Mouse (Mus musculus) ES-E14 (cell line): ENCODE data around the gene Lpar3. TPM values are rescaled to one million over a fixed set of nuclear protein-coding genes. Genes with fewer than 3 reads are reported as not detected.

Experiments used
- DNase-seq: peaks from one replicate; pipeline ENCODE4 v3.0.0-alpha.2; 2013; ENCODE audit warnings: low read depth, low spot score
- H3K27ac ChIP-seq: 2 replicates; pipeline ENCODE4 v1.5.1; 2012; ENCODE audit warnings: low read depth, mild to moderate bottlenecking, low read length, moderate library complexity, mixed read lengths; ENCODE audit not compliant: poor library complexity, insufficient read depth, severe bottlenecking
- H3K36me3 ChIP-seq: 2 replicates; pipeline ENCODE4 v1.6.1; 2012; ENCODE audit warnings: mild to moderate bottlenecking, low read length, moderate library complexity, mixed read lengths; ENCODE audit not compliant: control insufficient read depth, poor library complexity, insufficient read depth, severe bottlenecking
- H3K4me1 ChIP-seq, 2 experiments: fragments of 150-350 bp in 1 of 2; sonication (generic) in 1 of 2; 2 replicates each; pipeline ENCODE4 v1.6.1; 2012; ENCODE audit warnings: low read length in 2 of 2, mild to moderate bottlenecking in 1 of 2, mixed read lengths in 1 of 2; ENCODE audit not compliant: control insufficient read depth in 2 of 2, insufficient read depth in 2 of 2, poor library complexity in 1 of 2
- H3K4me3 ChIP-seq, 2 experiments: fragments of 150-350 bp in 1 of 2; sonication (generic) in 1 of 2; 2 replicates each; pipeline ENCODE4 v1.5.1; 2012; ENCODE audit warnings: low read length in 2 of 2, low read depth in 1 of 2, mild to moderate bottlenecking in 1 of 2, mixed read lengths in 1 of 2; ENCODE audit not compliant: insufficient read depth in 1 of 2, poor library complexity in 1 of 2, severe bottlenecking in 1 of 2
- H3K9ac ChIP-seq: 2 replicates; pipeline ENCODE4 v1.6.1; 2012; ENCODE audit warnings: low read depth, mild to moderate bottlenecking, low read length, mixed read lengths; ENCODE audit not compliant: poor library complexity, insufficient read depth, severe bottlenecking
- H3K9me3 ChIP-seq: fragments of 150-350 bp; sonication (generic); 2 replicates; pipeline ENCODE4 v1.6.1; 2012; ENCODE audit warnings: low read depth, mild to moderate bottlenecking, low read length; ENCODE audit not compliant: control insufficient read depth, insufficient read depth
- CHD2 ChIP-seq: IDR thresholded peaks from 2 replicates; pipeline ENCODE4 v1.6.1; 2014; ENCODE audit warnings: mild to moderate bottlenecking, low read depth, low read length, inconsistent platforms
- HCFC1 ChIP-seq: IDR thresholded peaks from 2 replicates; pipeline ENCODE4 v1.6.1; 2012; ENCODE audit warnings: low read length, inconsistent platforms, borderline replicate concordance; ENCODE audit not compliant: insufficient read depth
- MAFK ChIP-seq: IDR thresholded peaks from 2 replicates; pipeline ENCODE4 v1.6.1; 2014; ENCODE audit warnings: mild to moderate bottlenecking, low read depth, low read length, inconsistent platforms; ENCODE audit not compliant: insufficient read depth
- ZC3H11A ChIP-seq: IDR thresholded peaks from 2 replicates; pipeline ENCODE4 v1.6.1; 2012; ENCODE audit warnings: low read depth, mild to moderate bottlenecking, inconsistent platforms, low read length, borderline replicate concordance
- ZNF384 ChIP-seq: IDR thresholded peaks from 2 replicates; pipeline ENCODE4 v1.6.1; 2012; ENCODE audit warnings: low read depth, low read length, inconsistent platforms
- in situ Hi-C, 2 experiments: fragments of 600-800 bp; cut with MboI; formaldehyde crosslinking; loops; one replicate each; pipeline ENCODE4 v1.15.1; 2025; ENCODE audit warnings: low sequenced_read_pairs in 2 of 2, inconsistent platforms in 1 of 2; ENCODE audit not compliant: unreplicated experiment in 2 of 2
- total RNA-seq: library from RNA; depleted of rRNA; stranded (reverse); fragments of 300-350 nt; gene quantifications from 2 replicates; pipeline ENCODE4 v1.2.3, GENCODE M21; 2012

Gene Lpar3
- total RNA-seq, 1 experiment: 0.89 TPM

DNA sequence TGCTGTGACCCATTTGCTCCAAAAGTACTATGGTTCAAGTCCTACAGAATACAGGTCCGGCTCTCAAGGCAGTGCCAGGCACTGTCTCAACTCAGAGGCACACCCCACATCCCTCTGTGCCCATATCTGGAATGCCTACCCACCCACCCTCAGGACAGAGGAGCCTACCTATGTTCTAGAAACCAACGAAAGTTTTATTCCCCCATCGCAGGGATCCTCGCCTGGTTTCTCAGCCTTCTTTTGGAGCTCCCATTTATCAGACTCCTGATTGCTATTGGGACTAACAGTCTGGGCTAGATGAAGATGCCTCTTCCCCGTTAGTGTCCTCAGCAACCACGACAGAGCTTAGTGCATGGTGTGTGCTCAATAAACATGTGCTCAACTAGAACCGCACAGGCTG is 96.6 kb downstream of the Lpar3 start:
- in situ Hi-C loops: no loop called here
- Histone ChIP-seq H3K4me1 (no peaks in the 10 kb centered on the region), H3K36me3 (no peaks in the 10 kb centered on the region), H3K4me3 (no peak overlapping the region), H3K27ac (no peak overlapping the region), H3K9me3 (no peaks in the 10 kb centered on the region), H3K9ac (no peak overlapping the region)
- DNase-seq: no peak
- TF ChIP-seq CHD2 (no peak), MAFK (no peak), ZC3H11A (no peak), HCFC1 (no peak), ZNF384 (no peak)

DNA sequence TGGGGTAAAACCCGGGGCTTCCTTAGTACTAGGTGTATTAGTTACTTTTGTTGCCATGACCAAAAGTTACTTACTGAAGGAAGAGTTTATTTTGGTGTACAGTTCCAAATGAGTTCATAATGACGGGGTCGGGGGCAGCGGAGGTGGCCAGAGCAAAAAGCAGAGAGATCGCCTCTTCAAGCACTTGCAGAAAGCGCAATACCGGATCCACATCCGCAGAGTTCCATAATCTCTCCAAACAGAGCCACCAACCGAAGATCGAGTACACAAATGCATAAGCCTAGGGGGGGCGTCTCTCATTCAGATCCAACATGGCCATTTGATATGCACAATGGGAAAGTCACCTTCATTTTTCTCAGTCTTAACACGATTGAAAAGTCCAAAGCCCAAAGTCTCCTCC is 97.1 kb downstream of the Lpar3 start:
- in situ Hi-C loops: no loop called here
- no peak overlapping the region for H3K27ac ChIP-seq
- no peak for TF ChIP-seq CHD2
- no peak for TF ChIP-seq MAFK
- no peak for TF ChIP-seq HCFC1
- TF ChIP-seq ZNF384: no peak
- TF ChIP-seq ZC3H11A: no peak
- no peaks in the 10 kb centered on the region for H3K9me3 ChIP-seq
- no peak overlapping the region for H3K9ac ChIP-seq
- no peaks in the 10 kb centered on the region for H3K4me1 ChIP-seq
- H3K36me3 ChIP-seq: no peaks in the 10 kb centered on the region
- no peak for DNase-seq
- no peak overlapping the region for H3K4me3 ChIP-seq

DNA sequence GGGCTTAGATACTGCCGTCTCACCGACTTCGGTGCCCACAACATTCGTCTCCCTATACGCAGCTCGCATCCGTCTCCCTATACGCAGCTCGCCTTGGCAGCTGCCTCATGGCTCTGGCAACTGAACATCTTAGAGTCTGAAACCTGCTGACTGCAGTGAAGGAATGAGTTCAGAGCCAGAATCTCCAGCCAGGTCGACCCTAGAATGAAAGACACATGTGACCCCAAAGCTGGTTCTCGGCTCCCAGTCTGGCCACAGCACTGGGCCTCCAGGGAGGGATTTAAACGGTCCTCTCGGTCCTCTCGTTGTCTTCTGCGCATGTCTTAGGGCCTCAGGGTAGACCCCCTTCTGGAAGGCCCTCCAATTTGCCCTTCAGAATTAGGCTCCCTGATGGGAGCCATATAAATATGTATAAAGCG is 97.8 kb downstream of the Lpar3 start:
- TF ChIP-seq CHD2 (no peak), ZNF384 (no peak), HCFC1 (no peak), MAFK (no peak), ZC3H11A (no peak)
- no peak overlapping the region for H3K9ac ChIP-seq
- in situ Hi-C loops: no loop called here
- no peaks in the 10 kb centered on the region for H3K36me3 ChIP-seq
- no peak for DNase-seq
- H3K9me3 ChIP-seq: no peaks in the 10 kb centered on the region
- no peak overlapping the region for H3K27ac ChIP-seq
- H3K4me1 ChIP-seq: no peaks in the 10 kb centered on the region
- H3K4me3 ChIP-seq: no peak overlapping the region

DNA sequence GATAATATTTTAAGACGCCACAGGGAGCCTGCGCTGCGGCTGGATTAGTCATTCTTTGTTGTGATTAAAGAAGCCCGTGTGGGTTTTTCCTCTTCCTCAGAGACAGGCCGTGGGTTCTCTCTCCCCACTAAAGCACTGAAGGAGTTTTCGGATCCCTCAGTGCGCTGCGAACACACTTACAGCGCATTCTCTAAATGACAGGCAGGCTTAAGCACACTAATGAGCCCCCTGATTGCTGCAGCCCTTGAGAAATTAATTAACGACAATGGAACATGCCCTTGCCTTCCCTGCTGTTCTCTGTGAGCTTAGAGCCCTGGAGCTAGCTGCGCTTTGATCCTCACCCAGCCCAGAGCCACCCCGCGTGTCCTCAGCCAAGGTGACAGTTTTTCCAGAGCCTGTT is 98.2 kb downstream of the Lpar3 start:
- Histone ChIP-seq H3K27ac (no peak overlapping the region), H3K4me3 (no peak overlapping the region), H3K4me1 (no peaks in the 10 kb centered on the region), H3K36me3 (no peaks in the 10 kb centered on the region), H3K9ac (no peak overlapping the region), H3K9me3 (no peaks in the 10 kb centered on the region)
- no peak for DNase-seq
- in situ Hi-C loops: no loop called here
- TF ChIP-seq HCFC1: no peak
- TF ChIP-seq MAFK: no peak
- no peak for TF ChIP-seq ZC3H11A

DNA sequence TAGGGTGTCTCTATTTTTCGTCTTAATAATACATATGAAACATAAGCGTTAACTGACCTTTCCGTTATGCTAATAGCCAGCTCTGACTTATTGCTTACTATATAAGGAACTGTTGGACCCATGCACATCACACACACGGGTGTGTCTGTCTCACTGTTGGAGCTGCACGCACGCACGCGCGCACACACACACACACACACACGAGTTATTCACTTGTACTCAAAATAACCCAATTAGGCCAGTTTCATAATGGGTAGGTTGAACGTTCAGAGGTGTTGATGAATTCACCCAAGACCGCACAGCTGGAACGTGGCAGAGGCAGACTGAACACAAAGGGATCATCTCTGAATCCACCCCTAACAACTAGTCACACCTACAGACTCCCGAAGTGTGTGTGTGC is 98.7 kb downstream of the Lpar3 start:
- H3K4me1 ChIP-seq: no peaks in the 10 kb centered on the region
- no peak overlapping the region for H3K27ac ChIP-seq
- in situ Hi-C loops: no loop called here
- DNase-seq: no peak
- no peaks in the 10 kb centered on the region for H3K9me3 ChIP-seq
- no peak overlapping the region for H3K4me3 ChIP-seq
- no peaks in the 10 kb centered on the region for H3K36me3 ChIP-seq
- H3K9ac ChIP-seq: no peak overlapping the region
- TF ChIP-seq ZC3H11A: no peak
- no peak for TF ChIP-seq ZNF384
- no peak for TF ChIP-seq MAFK
- no peak for TF ChIP-seq CHD2
- TF ChIP-seq HCFC1: no peak
